Mouse (Mus musculus): ENCODE data around the gene Trim24. TPM values are rescaled to one million over a fixed set of nuclear protein-coding genes. Genes with fewer than 3 reads are reported as not detected.
A peak's percentile ranks its signal among the peaks of the same experiment; 100 is the strongest.
"Not testable (repeated sequence)": the region's sequence is repeated elsewhere in the genome, so short reads cannot be mapped to it uniquely, and the experiment has no call there.

The Trim24 gene
- 140 and 156 TPM in 2 replicates for polyA plus RNA-seq (2011; ENCODE audit: insufficient read depth, insufficient read length, low read depth, missing spikeins)

- Histone ChIP-seq H3K27ac (ENCODE audit: insufficient read depth, low read length) (peak within 1 kb of the TSS; percentile 87), H3K4me1 (ENCODE audit: control insufficient read depth, insufficient read depth, low read length) (peaks cover 1% of the 10 kb centered on the region), H3K9ac (ENCODE audit: low read depth, poor library complexity, severe bottlenecking) (peak within 1 kb of the TSS; percentile 99), H3K9me3 (replicated peaks; ENCODE audit: control insufficient read depth, insufficient read depth, low read length, poor library complexity, severe bottlenecking) (peaks cover 33% of the 10 kb centered on the region), H3K27me3 (ENCODE audit: control insufficient read depth, insufficient read depth, low read length, poor library complexity, severe bottlenecking) (0 out of 2 replicates have a peak, but pooled peaks cover 1% of the 10 kb centered on the region), H3K36me3 (ENCODE audit: control insufficient read depth, insufficient read depth, low read length, poor library complexity, severe bottlenecking) (peaks cover 28% of the 10 kb centered on the region), H3K4me3 (ENCODE audit: low read depth, low read length) (peak within 1 kb of the TSS; percentile 97)
- TF ChIP-seq EP300 (IDR thresholded peaks at IDR 0.05; ENCODE audit: insufficient read depth, low read depth, low read length) (no peak), POLR2A (IDR thresholded peaks at IDR 0.05; ENCODE audit: insufficient read depth, low read length) (peak; percentile 72), CTCF (IDR thresholded peaks at IDR 0.05; ENCODE audit: low read depth, low read length) (no peak)
Measured at GRCm38 (mm10) chr6:37870245-37871136, at the start of gene Trim24. Gene Trim24, plus strand, starts transcription at chr6:37870811.

- Histone ChIP-seq H3K9me3 (replicated peaks; ENCODE audit: control insufficient read depth, insufficient read depth, low read length, poor library complexity, severe bottlenecking) (peaks cover 43% of the 10 kb centered on the region), H3K9ac (ENCODE audit: low read depth, poor library complexity, severe bottlenecking) (no peak overlapping the region), H3K4me1 (ENCODE audit: control insufficient read depth, insufficient read depth, low read length) (no peaks in the 10 kb centered on the region), H3K27ac (ENCODE audit: insufficient read depth, low read length) (no peak overlapping the region), H3K27me3 (ENCODE audit: control insufficient read depth, insufficient read depth, low read length, poor library complexity, severe bottlenecking) (no peaks in the 10 kb centered on the region), H3K36me3 (ENCODE audit: control insufficient read depth, insufficient read depth, low read length, poor library complexity, severe bottlenecking) (peaks cover 4% of the 10 kb centered on the region; the same call in 1 of the 2 replicates), H3K4me3 (ENCODE audit: low read depth, low read length) (no peak overlapping the region)
- TF ChIP-seq POLR2A (IDR thresholded peaks at IDR 0.05; ENCODE audit: insufficient read depth, low read length) (no peak), EP300 (IDR thresholded peaks at IDR 0.05; ENCODE audit: insufficient read depth, low read depth, low read length) (no peak), CTCF (IDR thresholded peaks at IDR 0.05; ENCODE audit: low read depth, low read length) (no peak)
Measured at GRCm38 (mm10) chr6:37821531-37822051, 49.0 kb upstream of the Trim24 start.

- H3K27me3 ChIP-seq (ENCODE audit: control insufficient read depth, insufficient read depth, low read length, poor library complexity, severe bottlenecking), result no peaks in the 10 kb centered on the region
- no peaks in the 10 kb centered on the region for H3K4me1 ChIP-seq (ENCODE audit: control insufficient read depth, insufficient read depth, low read length)
- no peak overlapping the region for H3K27ac ChIP-seq (ENCODE audit: insufficient read depth, low read length)
- TF ChIP-seq CTCF (IDR thresholded peaks at IDR 0.05; ENCODE audit: low read depth, low read length) (no peak), POLR2A (IDR thresholded peaks at IDR 0.05; ENCODE audit: insufficient read depth, low read length) (no peak), EP300 (IDR thresholded peaks at IDR 0.05; ENCODE audit: insufficient read depth, low read depth, low read length) (no peak)
- no peak overlapping the region for H3K4me3 ChIP-seq (ENCODE audit: low read depth, low read length)
- peaks cover 38% of the 10 kb centered on the region for H3K9me3 ChIP-seq (replicated peaks; ENCODE audit: control insufficient read depth, insufficient read depth, low read length, poor library complexity, severe bottlenecking)
- no peaks in the 10 kb centered on the region for H3K36me3 ChIP-seq (ENCODE audit: control insufficient read depth, insufficient read depth, low read length, poor library complexity, severe bottlenecking)
- H3K9ac ChIP-seq (ENCODE audit: low read depth, poor library complexity, severe bottlenecking), result no peak overlapping the region
Measured at GRCm38 (mm10) chr6:37822390-37822789, 48.2 kb upstream of the Trim24 start.

- Histone ChIP-seq H3K9me3 (replicated peaks; ENCODE audit: control insufficient read depth, insufficient read depth, low read length, poor library complexity, severe bottlenecking) (peaks cover 44% of the 10 kb centered on the region), H3K9ac (ENCODE audit: low read depth, poor library complexity, severe bottlenecking) (no peak overlapping the region), H3K36me3 (ENCODE audit: control insufficient read depth, insufficient read depth, low read length, poor library complexity, severe bottlenecking) (no peaks in the 10 kb centered on the region; the same call in none of the 2 replicates), H3K4me1 (ENCODE audit: control insufficient read depth, insufficient read depth, low read length) (no peaks in the 10 kb centered on the region), H3K4me3 (ENCODE audit: low read depth, low read length) (no peak overlapping the region), H3K27me3 (ENCODE audit: control insufficient read depth, insufficient read depth, low read length, poor library complexity, severe bottlenecking) (no peaks in the 10 kb centered on the region), H3K27ac (ENCODE audit: insufficient read depth, low read length) (no peak overlapping the region)
- TF ChIP-seq EP300 (IDR thresholded peaks at IDR 0.05; ENCODE audit: insufficient read depth, low read depth, low read length), result no peak
- TF ChIP-seq POLR2A (IDR thresholded peaks at IDR 0.05; ENCODE audit: insufficient read depth, low read length), result no peak
- no peak for TF ChIP-seq CTCF (IDR thresholded peaks at IDR 0.05; ENCODE audit: low read depth, low read length)
Measured at GRCm38 (mm10) chr6:37823731-37824130, 46.9 kb upstream of the Trim24 start.

- 0 out of 2 replicates have a peak overlapping the region, but pooled peaks have one; percentile 27 for H3K4me3 ChIP-seq (ENCODE audit: low read depth, low read length)
- not testable (repeated sequence) for H3K9ac ChIP-seq (ENCODE audit: low read depth, poor library complexity, severe bottlenecking); H3K4me1 ChIP-seq (ENCODE audit: control insufficient read depth, insufficient read depth, low read length); H3K27me3 ChIP-seq (ENCODE audit: control insufficient read depth, insufficient read depth, low read length, poor library complexity, severe bottlenecking); H3K36me3 ChIP-seq (ENCODE audit: control insufficient read depth, insufficient read depth, low read length, poor library complexity, severe bottlenecking)
- 0 out of 2 replicates have a peak, but pooled peaks have one; percentile 11 for TF ChIP-seq EP300 (IDR thresholded peaks at IDR 0.05; ENCODE audit: insufficient read depth, low read depth, low read length)
- H3K9me3 ChIP-seq (replicated peaks; ENCODE audit: control insufficient read depth, insufficient read depth, low read length, poor library complexity, severe bottlenecking), result peaks cover 46% of the 10 kb centered on the region
- H3K27ac ChIP-seq (ENCODE audit: insufficient read depth, low read length), result peak overlapping the region; percentile 99
Measured at GRCm38 (mm10) chr6:37825331-37826115, 45.1 kb upstream of the Trim24 start.

Data from ES-Bruce4 (cell line).